Mouse (Mus musculus): ENCODE measurements around the gene 4632433K11Rik. TPM values are rescaled to one million over a fixed set of nuclear protein-coding genes. Genes with fewer than 3 reads are reported as not detected.
"Not testable (repeated sequence)": the region's sequence is repeated elsewhere in the genome, so short reads cannot be mapped to it uniquely, and the experiment has no call there.

The 4632433K11Rik gene
- polyA plus RNA-seq (2015; fragmentation: Nextera tagmentation; extraction: Ambion mirVana): not detected in 2 replicates

DNA sequence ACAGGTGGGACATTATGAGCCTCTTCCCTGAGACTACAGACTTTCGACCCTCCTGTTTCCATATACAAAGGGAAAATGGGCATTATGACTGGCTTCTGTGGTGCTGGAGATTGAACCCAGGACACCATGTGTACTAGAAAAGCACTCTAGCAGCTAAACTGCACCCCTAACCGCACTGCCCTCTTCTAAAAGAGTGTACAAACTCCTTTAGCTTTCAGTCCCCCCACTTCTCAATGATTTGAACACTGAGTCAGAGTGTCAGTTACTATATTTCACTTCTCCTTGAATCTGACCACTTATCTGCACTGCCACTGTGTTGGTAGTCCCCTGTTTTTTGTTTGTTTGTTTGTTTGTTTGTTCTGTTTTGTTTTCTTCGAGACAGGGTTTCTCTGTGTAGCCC is at the start of gene 4632433K11Rik:
TSS of gene 4632433K11Rik (plus strand) at position 301 of the 400 bp plus-strand sequence.
- no peak for DNase-seq (ENCODE audit: low spot score)

DNA sequence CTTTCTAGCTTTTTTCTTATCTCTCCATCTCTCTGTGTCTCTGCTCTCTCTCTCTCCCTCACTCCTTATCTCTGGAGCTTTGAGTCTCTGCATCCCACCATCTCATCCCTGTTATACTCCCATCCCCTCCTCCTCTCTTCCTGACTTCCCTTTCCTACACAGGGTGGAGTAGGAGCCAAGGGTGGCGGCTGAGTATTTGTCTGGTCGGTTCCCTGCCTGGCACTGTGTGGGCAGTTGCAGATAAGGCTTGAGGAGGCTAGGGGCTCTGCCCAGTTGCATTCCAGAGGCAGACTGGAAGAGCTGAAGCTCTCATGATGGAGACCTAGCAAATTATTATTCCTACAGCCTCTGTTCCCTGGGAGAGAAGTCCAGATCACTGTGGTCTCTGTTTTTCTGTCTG is 45.7 kb upstream of the 4632433K11Rik start:
- DNase-seq (ENCODE audit: low spot score): no peak

DNA sequence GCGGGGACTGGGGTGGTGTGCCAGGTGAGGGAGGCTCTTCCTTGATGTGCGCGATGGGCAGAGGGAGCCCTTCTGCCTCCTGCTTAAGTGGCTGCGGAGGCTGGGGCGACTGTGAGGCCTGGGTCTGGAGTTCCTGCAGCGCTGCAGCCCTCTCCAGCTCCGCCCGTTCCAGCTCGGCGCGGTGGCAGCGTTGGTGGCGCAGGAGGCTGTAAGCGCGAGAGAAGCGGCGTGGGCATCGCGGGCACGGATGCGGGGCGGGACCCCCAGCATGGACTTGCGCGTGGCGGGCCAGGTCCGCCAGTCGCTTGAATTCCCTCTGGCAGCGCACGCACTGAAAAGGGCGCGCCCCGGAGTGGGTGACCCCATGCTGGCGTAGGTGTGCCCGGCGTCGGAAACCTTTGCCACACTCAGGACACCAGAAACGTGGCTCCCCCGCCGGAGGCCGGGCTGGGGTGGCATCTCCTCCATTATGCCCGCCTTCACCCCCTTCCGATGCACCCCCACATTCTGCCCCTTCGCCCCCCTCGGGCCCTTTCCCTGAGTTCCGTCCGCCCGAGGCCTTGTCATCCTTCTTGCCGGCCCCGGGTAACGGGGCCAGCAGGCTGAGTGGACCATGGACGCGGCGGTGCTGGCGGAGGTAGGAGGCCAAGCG is 40.4 kb upstream of the 4632433K11Rik start:
- no peak for DNase-seq (ENCODE audit: low spot score)

DNA sequence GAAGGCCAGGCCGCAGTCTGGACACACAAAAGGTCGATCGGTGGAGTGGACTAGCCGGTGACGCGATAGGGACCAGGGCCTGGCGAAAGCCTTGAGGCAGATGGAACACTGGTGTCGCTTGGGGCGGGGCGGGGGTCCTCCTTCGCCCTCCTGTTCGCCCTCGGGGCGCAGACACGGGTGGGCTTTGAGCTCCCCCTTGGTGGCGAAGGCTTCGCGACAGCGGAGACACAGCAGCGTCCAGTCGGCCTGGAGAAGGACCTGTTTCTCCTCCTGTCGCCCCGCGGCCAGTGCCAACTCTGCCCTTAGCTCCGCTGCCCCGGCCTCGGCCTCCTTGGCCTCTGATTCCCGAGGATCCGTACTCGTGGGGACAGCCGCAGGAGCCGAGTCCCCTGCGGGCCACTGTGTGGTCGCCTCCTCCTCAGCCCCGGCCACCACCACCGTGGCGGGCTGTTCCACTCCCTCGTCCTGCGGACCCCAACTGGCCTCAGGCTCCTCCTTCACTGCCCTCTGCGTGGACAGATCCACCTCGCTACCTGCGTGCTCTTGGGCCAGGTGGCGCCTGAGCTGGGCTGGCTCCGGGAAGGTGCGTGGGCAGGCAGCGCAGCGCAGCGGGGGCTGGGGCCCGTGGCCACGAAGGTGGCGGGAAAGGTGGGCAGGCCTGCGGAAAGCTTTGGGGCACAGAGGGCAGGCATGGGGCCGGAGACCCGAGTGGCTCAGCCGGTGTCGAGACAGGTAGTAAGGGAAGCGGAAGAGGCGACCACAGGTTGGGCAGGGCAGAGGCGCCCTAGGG is 39.7 kb upstream of the 4632433K11Rik start:
- no peak for DNase-seq (ENCODE audit: low spot score)

DNA sequence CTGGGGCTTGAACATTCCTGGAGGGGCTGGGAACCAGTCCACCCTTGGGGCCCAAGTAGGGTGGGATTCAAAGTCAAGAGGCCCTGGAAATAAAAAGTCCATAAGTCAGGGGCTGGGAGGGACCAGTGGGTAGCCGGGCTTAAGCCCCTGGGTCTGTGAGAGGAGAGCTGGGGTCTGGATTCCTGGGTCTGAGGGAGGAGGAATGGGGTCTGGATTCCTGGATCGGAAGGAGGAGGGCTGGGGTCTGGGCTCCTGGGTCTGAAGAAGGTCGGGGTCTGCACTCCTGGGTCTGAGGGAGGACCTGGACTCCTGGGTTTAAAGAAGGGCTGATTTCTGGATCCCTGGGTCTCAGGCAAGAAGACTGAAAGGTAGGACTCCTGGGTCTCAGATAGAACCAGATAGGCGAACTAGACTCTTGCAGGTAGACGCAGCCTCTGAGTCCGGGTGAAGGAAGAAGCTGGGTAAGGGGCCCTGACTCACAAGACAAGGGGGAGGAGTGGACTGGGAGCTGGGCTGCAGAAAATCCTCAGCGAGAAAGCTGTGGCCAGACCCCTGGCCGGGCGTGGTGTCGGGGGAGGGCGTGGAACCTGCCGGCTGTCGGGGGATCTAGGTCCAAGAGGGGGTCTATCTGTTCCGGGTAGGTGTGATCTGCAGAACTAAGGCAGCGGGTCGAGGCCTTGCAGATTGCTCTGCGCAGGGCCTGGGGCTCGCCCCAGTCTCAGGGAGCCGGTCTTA is 38.5 kb upstream of the 4632433K11Rik start:
- no peak for DNase-seq (ENCODE audit: low spot score)

DNA sequence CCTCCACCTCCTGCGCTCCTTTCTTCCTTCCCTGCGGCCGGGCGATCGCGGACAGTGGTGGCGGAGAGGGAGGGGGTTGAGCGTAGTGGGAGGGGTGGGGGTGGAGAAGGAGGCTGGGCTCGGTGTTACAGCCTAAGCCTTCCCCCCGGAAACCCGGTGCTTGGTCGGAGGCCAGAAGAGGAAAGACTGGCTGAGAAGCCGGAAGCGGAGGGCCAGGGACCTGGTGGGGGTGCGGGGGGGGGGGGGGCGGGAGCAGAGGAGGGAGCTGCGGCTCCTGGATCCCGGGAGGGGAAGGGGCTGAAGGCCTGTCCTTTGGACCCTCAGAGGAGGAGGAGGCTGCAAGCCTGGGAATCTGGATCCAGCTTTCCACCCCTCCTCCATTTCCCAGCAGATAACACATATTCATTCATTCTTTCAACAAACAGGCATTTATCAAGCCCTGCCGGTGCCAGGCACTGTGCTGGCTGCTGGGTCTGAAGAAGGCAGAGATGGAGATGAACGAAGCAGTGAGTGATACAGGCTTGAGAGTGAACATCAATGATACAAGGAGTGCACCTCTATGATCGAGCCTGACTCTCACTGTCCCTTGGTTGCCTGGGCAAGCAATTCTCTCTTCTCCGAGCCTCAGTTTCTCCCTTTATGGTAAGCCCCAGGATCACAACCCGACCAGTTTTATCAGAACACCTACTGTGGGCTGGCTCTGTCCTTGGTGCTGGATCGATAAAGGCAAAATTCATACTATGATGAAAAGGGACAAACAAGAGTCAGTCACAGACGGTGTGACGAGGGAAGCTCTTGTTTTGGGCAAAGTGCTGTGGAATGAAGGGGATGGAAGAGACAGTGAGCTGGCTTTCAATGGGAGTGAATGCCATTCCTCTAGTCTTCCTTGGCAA is 37.7 kb upstream of the 4632433K11Rik start, which contains the start of gene Zfp579:
TSS of gene Zfp579 (minus strand) at position 156 of the 893 bp plus-strand sequence.
- peak; percentile 84 for DNase-seq (ENCODE audit: low spot score)

DNA sequence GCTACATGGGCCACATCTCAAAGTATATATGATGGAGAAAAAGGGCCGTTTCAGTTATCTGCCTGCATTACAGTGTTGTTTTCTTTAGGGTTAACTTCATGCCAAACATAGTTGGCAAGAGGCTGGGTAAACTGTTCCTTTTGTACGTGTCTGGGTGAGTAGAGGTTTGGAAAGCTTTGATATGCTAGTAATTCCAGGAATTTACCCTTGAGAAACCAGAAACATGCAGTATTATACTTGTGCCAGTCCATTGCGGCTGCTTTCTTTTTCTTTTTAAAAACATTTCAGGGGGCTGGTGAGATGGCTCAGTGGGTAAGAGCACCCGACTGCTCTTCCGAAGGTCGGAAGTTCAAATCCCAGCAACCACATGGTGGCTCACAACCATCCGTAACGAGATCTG is 37.0 kb upstream of the 4632433K11Rik start:
- no peak for DNase-seq (ENCODE audit: low spot score)

DNA sequence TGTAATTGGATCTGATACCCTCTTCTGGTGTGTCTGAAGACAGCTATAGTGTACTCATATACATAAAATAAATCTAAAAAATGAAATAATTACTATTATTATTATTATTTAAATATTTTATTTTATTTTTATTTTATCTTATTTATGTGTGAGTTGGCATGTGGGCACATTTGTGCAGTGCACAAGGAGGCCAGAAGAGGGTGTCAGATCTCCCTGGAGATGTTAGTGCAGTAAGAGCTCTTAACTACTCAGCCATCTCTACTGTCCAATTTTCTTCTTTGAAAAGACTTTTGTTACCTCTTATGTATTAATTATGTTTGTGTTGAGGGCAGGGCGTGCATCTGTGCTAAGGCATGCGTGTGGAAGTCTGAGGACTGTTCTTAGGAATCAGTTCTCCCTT is 34.0 kb upstream of the 4632433K11Rik start:
- DNase-seq (ENCODE audit: low spot score): peak; percentile 29

DNA sequence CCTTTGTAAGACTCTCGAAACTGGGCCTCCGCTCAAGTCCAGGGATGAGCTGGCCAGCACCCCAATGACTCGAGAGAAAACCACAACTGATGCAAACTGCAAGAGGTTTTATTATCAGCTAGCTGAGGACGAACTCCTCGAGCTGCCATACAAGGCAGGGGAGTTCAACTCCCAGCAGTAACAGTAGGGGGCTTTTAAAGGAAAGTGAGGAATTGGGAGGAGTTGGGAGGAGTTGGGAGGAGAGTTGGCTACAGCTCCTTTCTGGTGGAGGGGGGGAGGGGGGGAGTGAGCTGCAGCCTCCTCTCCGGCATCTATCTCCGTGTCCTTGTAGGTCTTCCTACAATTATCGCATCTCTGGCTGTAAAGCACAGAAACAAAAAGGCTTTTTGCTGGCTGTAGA is 31.0 kb upstream of the 4632433K11Rik start:
- DNase-seq (ENCODE audit: low spot score): not testable (repeated sequence)

DNA sequence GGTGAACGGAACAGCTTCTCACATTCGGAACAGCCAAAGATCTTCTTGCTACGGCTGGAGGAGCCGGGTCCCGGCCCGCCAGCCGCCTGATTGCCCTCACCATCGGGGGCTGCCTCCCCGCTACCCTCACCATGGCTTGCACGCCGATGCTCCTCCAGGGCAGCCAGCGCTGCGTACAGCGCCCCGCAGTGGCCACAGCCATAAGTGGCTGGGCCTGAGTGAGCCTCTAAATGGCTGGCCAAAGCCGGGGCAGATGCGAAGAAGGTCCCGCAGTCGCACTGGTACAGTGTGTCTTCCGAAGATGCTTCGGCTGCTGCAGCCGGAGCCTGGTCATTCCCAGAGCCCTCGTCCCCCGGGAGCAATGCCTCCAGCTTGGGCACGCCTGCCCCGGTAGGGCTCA is 25.7 kb upstream of the 4632433K11Rik start:
- DNase-seq (ENCODE audit: low spot score): no peak

DNA sequence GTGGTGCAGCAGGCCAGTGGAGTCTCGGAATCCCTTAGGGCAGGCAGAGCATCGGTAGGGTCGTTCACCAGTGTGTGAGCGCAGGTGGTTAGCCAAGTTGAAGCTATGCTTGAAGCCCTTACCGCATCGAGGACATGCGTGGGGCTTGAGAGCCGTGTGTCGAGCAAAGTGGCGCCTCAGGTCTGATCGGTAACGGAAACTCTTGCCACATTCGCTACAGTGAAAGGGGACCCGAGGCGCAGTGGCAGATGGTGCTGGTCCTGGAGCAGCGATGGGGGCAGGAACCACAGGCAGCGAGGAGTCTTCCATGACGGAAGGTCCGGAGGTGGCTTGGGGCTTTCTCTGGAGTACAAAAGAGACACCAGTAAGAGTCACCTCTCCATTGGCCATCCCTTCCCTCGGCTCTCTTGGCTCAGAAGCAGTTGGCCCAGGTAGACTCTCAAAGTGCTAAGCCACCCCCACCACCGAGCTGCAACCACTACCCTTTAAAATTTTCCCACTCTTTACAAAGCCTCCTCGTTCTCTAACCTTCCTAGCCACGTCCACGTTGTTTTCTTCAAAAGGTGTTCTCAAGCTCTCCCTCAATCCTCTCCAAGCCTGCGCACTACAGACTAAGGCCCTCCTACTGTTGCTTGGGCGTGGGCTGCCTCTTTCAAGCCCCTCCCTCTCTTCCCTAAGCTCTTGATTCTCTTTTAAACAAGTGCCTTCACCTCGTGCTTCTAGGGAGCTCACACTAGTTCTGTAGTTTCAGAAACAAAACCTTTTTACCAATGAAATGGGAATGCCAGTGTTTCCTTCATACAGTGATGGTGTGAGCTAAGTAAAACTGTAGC is 21.0 kb upstream of the 4632433K11Rik start:
- DNase-seq (ENCODE audit: low spot score): no peak

DNA sequence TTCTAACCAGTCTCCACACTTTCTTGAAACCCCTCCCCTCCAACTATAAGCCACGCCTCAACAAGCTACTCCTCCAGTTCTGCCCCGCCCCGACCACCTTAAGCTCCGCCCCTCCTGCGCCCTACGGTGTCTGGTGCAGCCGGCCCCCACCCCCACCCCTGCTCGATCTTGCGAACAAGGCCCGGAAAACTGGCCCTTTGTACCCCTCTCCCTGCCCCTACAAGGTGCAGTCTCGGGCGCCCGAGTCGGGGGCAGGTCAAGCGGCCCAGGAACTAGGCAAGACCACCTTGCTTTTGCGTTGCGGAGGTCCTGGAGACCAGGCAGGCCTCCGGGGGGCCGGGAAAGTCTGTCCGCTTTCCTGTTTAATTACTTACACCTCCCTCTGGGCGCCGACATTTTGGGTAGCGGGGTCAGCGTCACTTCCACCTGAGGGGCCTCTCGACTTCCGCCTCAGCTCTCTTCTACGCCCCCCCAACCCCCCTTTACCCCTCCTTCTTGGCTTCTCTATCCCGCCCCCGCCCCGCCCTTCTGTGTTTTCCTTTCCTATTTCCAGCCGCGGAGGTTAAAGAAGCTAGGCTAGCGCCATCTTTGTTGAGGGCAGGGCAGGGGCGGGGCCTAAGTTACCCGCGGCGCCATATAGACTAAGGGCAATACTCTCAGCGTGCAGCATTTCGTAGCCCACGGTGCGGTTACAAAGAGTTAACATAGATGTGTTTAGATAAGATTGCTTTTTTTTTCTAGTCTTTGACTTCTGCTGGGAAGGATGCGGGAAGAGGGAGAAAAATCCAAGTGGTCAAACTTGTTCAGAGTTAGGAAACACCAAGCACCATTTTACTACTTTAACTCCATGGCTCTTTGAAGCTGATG is 19.4 kb upstream of the 4632433K11Rik start, which contains the start of the genes Zfp524 and Fiz1:
TSS of gene Zfp524 (plus strand) at position 165 of the 867 bp plus-strand sequence.
TSS of gene Fiz1 (minus strand) at position 447 of the 867 bp plus-strand sequence.
- peak; percentile 98 for DNase-seq (ENCODE audit: low spot score)

DNA sequence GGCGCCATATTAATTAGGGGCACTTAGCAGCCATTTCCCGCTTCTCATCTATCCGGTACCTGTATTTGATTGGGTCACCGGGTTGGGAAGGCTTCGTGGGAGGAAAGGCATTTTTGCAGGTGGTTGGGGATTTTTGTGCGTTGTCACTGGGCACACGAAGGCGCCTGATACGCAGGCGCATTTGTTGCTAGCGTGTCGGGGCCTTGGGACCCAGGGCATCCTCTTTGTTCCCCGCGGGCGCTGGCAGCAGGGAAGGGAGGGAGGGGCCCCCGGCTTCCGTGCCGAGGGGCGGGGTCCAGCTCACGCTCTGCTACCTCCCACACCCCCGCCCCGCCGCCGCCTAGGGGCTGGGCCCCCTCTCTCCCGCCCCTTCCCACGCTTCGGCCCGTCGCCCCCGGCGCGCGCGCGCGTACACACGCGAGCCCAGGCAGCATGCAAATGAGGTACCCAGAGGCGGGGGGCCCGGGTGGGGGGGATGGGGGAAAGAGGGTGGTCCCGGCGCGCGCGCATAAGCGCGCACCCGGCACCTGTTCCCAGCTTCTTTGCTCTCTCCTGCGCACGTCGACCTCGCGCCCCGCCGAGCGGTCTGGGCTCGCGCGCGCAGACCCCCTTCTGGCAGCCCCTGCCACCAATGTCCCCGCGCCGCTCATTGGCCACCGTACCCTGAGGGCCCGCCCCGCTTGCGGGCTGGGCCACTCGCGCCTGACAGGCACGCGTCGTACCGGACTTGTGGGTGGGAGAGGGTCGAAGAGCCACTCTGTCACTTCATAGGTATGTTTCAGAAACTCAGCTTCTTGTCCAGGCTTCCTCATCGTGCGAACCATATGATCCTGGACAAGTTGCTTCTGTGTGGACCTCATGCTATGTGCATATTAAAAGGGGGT is 18.6 kb upstream of the 4632433K11Rik start, which contains the start of gene Gm44973:
TSS of gene Gm44973 (plus strand) at position 379 of the 884 bp plus-strand sequence.
- peak; percentile 97 for DNase-seq (ENCODE audit: low spot score)

DNA sequence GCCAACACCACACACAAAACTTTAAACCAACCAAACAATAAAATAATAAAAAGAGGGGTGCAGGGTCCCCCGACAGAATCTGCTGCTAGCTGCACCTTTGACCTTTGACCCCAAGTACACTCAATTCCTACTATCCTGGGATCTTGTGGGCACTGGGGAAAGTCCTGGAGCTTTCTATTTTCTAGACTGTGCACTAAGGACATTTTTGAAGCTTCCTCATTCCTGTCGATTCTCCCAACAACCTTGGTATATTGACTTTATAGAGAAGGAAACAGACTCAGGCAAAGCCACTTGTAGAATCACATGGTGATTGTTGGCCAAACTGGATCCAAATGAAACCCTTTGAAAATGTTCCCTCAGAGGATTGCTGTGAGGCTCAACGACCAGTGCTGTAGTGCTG is 17.9 kb upstream of the 4632433K11Rik start:
- no peak for DNase-seq (ENCODE audit: low spot score)

DNA sequence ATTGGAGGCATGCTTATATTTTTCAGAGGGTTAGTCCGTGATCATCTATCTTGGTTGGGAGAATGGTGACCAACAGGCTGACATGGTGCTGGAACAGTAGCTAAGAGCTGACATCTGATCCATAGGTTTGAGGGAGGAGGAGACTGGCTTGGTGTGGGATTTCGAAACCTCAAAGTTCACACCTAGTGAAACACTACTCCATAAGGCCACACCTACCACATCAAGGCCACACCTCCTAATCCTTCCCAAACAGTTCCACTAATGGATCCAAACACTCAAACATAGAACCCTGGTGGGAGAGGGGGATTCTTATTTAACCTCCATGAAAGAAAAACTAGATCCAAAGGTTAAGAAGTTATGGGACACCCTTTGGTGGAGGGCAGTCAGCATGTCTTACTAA is 17.0 kb upstream of the 4632433K11Rik start:
- no peak for DNase-seq (ENCODE audit: low spot score)

DNA sequence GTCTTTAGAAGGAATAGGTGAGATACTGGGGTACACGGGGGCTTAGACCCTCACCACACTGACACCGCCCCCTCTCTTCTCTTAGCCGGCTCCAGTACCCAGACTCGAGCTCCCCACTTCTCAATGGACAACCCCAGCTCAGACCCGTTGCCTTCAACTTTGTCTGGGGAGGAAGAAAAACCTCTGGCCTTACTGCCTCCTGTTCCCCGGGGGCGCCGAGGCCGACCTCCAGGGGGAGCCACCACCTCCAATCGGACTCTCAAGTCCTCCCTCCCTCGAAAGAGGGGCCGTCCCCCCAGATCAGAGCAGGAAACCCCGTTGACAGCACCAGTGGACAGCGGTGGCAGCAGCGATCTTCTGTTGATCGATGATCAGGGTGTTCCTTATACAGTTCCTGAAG is 16.6 kb upstream of the 4632433K11Rik start:
- DNase-seq (ENCODE audit: low spot score): no peak

DNA sequence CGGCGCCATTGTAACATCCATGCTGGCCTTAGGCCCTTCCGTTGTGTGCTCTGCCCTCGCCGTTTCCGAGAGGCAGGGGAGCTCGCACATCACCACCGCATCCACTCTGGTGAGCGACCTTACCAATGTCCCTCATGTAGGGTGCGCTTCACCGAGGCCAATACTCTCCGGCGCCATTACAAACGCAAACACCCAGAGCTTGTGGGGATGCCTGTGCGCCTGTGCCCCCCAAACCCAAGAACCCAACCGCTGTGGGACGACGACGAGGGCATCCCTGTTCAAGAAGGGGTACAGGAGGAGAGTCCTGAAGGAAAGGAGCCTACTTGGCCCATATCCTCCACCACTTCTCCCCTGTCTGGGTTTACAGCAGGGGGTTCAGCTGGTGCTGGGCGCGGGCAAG is 16.0 kb upstream of the 4632433K11Rik start:
- no peak for DNase-seq (ENCODE audit: low spot score)

DNA sequence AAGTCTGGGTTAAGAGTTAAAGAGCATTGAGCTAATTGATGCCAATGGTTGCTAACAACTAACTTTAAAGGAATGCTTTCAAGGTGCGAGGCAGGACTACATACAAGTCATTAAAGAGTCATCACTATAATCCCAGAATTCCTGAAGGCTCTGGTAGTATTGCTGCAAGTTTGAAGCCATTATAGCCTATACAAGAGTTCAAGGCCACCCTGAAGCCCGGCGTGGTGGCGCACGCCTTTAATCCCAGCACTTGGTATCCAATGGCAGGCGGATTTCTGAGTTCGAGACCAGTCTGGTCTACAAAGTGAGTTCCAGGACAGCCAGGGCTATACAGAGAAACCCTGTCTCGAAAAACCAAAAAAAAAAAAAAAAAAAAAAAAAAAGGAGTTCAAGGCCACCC is 14.3 kb upstream of the 4632433K11Rik start:
- not testable (repeated sequence) for DNase-seq (ENCODE audit: low spot score)
